Mouse (Mus musculus) gonadal fat pad, adult 2 months (tissue): ENCODE results near the gene Obsl1. TPM values are rescaled to one million over a fixed set of nuclear protein-coding genes. Genes with fewer than 3 reads are reported as not detected.

Source experiments
- DNase-seq: peaks from one replicate; pipeline ENCODE4 v3.0.0-alpha.2; 2012; ENCODE audit warnings: low read depth
- polyA plus RNA-seq: library from polyadenylated mRNA; depleted of rRNA; stranded (reverse); fragments of >200 nt; gene quantifications from 2 replicates; pipeline ENCODE4 v1.2.3, GENCODE M21; 2012

The Obsl1 gene
- polyA plus RNA-seq, 1 experiment, result 26.6 TPM

GRCm38 (mm10) chr1:75518427-75518826, 12.2 kb upstream of the Obsl1 start:
- DNase-seq, result no peak

GRCm38 (mm10) chr1:75517984-75518383, 11.7 kb upstream of the Obsl1 start:
- DNase-seq, result no peak

- DNase-seq, result no peak
Observed at GRCm38 (mm10) chr1:75516703-75517380, 10.6 kb upstream of the Obsl1 start.

- DNase-seq, result no peak
Observed at GRCm38 (mm10) chr1:75512550-75512949, 6.3 kb upstream of the Obsl1 start.

- no peak for DNase-seq
Observed at GRCm38 (mm10) chr1:75511437-75512210, 5.4 kb upstream of the Obsl1 start.

GRCm38 (mm10) chr1:75510154-75510553, 3.9 kb upstream of the Obsl1 start:
- no peak for DNase-seq

GRCm38 (mm10) chr1:75509586-75509985, 3.3 kb upstream of the Obsl1 start:
- DNase-seq, result no peak

- DNase-seq, result no peak
Observed at GRCm38 (mm10) chr1:75507006-75507405, 754 bp upstream of the Obsl1 start, which contains the start of gene Inha. Gene Inha, plus strand, starts transcription at chr1:75507077.

- DNase-seq, result no peak
Observed at GRCm38 (mm10) chr1:75505159-75505955, 895 bp downstream of the Obsl1 start.

- no peak for DNase-seq
Observed at GRCm38 (mm10) chr1:75504256-75505045, 1.8 kb downstream of the Obsl1 start.

- DNase-seq, result no peak
Observed at GRCm38 (mm10) chr1:75503651-75503980, 2.6 kb downstream of the Obsl1 start.

- no peak for DNase-seq
Observed at GRCm38 (mm10) chr1:75502945-75503650, 3.2 kb downstream of the Obsl1 start.

GRCm38 (mm10) chr1:75501905-75502304, 4.3 kb downstream of the Obsl1 start:
- DNase-seq, result no peak

- no peak for DNase-seq
Observed at GRCm38 (mm10) chr1:75499441-75499840, 6.8 kb downstream of the Obsl1 start.

GRCm38 (mm10) chr1:75498897-75499296, 7.4 kb downstream of the Obsl1 start:
- no peak for DNase-seq

- DNase-seq, result peak; percentile 27
Observed at GRCm38 (mm10) chr1:75494878-75495548, 11.2 kb downstream of the Obsl1 start.

- DNase-seq, result no peak
Observed at GRCm38 (mm10) chr1:75492579-75493170, 13.6 kb downstream of the Obsl1 start.

GRCm38 (mm10) chr1:75490785-75491551, 15.3 kb downstream of the Obsl1 start:
- no peak for DNase-seq
